Mouse (Mus musculus): ENCODE measurements around the gene Cldn15. TPM values are rescaled to one million over a fixed set of nuclear protein-coding genes. Genes with fewer than 3 reads are reported as not detected.

Cldn15 gene
- polyA plus RNA-seq, 1 experiment from 2014 or later, result not detected

- H3K4me1 ChIP-seq (replicated peaks; ENCODE audit: control insufficient read depth, insufficient read depth, low read length), result no peaks in the 10 kb centered on the region; the same call in 1 of the 2 replicates
- H3K9me3 ChIP-seq (ENCODE audit: control insufficient read depth, low read length), result no peaks in the 10 kb centered on the region
- no peak for DNase-seq (ENCODE audit: low spot score)
- no peak overlapping the region for H3K4me3 ChIP-seq (ENCODE audit: low read depth, low read length)
- H3K36me3 ChIP-seq (ENCODE audit: control insufficient read depth, insufficient read depth, low read length), result no peaks in the 10 kb centered on the region
- no peak overlapping the region for H3K9ac ChIP-seq (ENCODE audit: low read length)
- 87% methylated on average over 8 of the region's 8 CpGs for WGBS
- H3K27me3 ChIP-seq (ENCODE audit: control insufficient read depth, insufficient read depth, low read length), result no peaks in the 10 kb centered on the region
- no peak overlapping the region for H3K4me2 ChIP-seq (ENCODE audit: low read depth, low read length, severe bottlenecking)
- no peak overlapping the region for H3K27ac ChIP-seq (ENCODE audit: low read depth, low read length)
- ATAC-seq (replicated peaks; ENCODE audit: low FRiP score), result no peak
Measured at GRCm38 (mm10) chr5:136980974-136981373, 14.6 kb downstream of the Cldn15 start.

- no peak overlapping the region for H3K9ac ChIP-seq (ENCODE audit: low read length)
- no peaks in the 10 kb centered on the region for H3K36me3 ChIP-seq (ENCODE audit: control insufficient read depth, insufficient read depth, low read length)
- H3K4me3 ChIP-seq (ENCODE audit: low read depth, low read length), result no peak overlapping the region
- H3K4me1 ChIP-seq (replicated peaks; ENCODE audit: control insufficient read depth, insufficient read depth, low read length), result no peaks in the 10 kb centered on the region; the same call in 1 of the 2 replicates
- DNase-seq (ENCODE audit: low spot score) (peak; percentile 82), ATAC-seq (replicated peaks; ENCODE audit: low FRiP score) (no peak)
- no peaks in the 10 kb centered on the region for H3K27me3 ChIP-seq (ENCODE audit: control insufficient read depth, insufficient read depth, low read length)
- WGBS, result 47% methylated on average over 15 of the region's 16 CpGs
- no peak overlapping the region for H3K27ac ChIP-seq (ENCODE audit: low read depth, low read length)
- H3K4me2 ChIP-seq (ENCODE audit: low read depth, low read length, severe bottlenecking), result no peak overlapping the region
- H3K9me3 ChIP-seq (ENCODE audit: control insufficient read depth, low read length), result no peaks in the 10 kb centered on the region
Measured at GRCm38 (mm10) chr5:136982338-136982930, 16.0 kb downstream of the Cldn15 start.

DNA sequence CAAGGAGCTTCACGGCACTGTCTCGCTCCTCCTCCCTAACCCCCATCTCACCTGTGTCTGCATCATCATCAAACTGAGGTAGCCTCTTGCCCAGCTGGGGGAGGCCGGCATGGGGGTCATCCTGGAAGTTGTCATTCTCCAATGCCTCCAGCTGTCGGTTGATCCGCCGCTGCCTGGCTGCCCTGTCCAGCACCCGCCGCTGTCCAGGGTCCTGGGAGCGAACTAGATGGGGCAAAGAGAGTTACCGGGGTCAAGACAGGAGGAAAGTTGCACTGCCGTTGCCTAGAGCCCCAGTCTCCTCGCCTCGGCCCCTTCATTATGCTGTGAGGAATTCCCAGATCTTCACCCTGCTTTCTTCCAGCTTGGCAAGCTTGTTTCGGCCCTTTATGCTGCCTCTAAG lies 18.4 kb downstream of the Cldn15 start:
- no peak for ATAC-seq (replicated peaks; ENCODE audit: low FRiP score)
- H3K4me2 ChIP-seq (ENCODE audit: low read depth, low read length, severe bottlenecking), result no peak overlapping the region
- no peaks in the 10 kb centered on the region for H3K27me3 ChIP-seq (ENCODE audit: control insufficient read depth, insufficient read depth, low read length)
- H3K36me3 ChIP-seq (ENCODE audit: control insufficient read depth, insufficient read depth, low read length), result no peaks in the 10 kb centered on the region; the same call in 1 of the 2 replicates
- H3K27ac ChIP-seq (ENCODE audit: low read depth, low read length), result no peak overlapping the region
- peaks cover 2% of the 10 kb centered on the region; the same call in 1 of the 2 replicates for H3K4me1 ChIP-seq (replicated peaks; ENCODE audit: control insufficient read depth, insufficient read depth, low read length)
- no peak for DNase-seq (ENCODE audit: low spot score)
- 63% methylated on average over 14 of the region's 14 CpGs for WGBS
- no peaks in the 10 kb centered on the region for H3K9me3 ChIP-seq (ENCODE audit: control insufficient read depth, low read length)
- no peak overlapping the region for H3K9ac ChIP-seq (ENCODE audit: low read length)
- H3K4me3 ChIP-seq (ENCODE audit: low read depth, low read length), result no peak overlapping the region

GRCm38 (mm10) chr5:136986695-136987137 lies 20.3 kb downstream of the Cldn15 start, which contains the start of gene Plod3:
TSS of gene Plod3 (plus strand) at chr5:136987019.
- Histone ChIP-seq H3K4me2 (ENCODE audit: low read depth, low read length, severe bottlenecking) (peak within 1 kb of the TSS; percentile 92), H3K9ac (ENCODE audit: low read length) (peak within 1 kb of the TSS; percentile 98), H3K9me3 (ENCODE audit: control insufficient read depth, low read length) (no peaks in the 10 kb centered on the region), H3K4me3 (ENCODE audit: low read depth, low read length) (peak within 1 kb of the TSS; percentile 88), H3K27me3 (ENCODE audit: control insufficient read depth, insufficient read depth, low read length) (no peaks in the 10 kb centered on the region), H3K4me1 (replicated peaks; ENCODE audit: control insufficient read depth, insufficient read depth, low read length) (peaks cover 2% of the 10 kb centered on the region; the same call in 1 of the 2 replicates), H3K36me3 (ENCODE audit: control insufficient read depth, insufficient read depth, low read length) (peaks cover 6% of the 10 kb centered on the region; the same call in 1 of the 2 replicates), H3K27ac (ENCODE audit: low read depth, low read length) (peak within 1 kb of the TSS; percentile 93)
- WGBS, result under 1% methylated on average over 26 of the region's 26 CpGs
- peak; percentile 91 for ATAC-seq (replicated peaks; ENCODE audit: low FRiP score)
- DNase-seq (ENCODE audit: low spot score), result peak; percentile 98

- peaks cover 2% of the 10 kb centered on the region; the same call in 1 of the 2 replicates for H3K4me1 ChIP-seq (replicated peaks; ENCODE audit: control insufficient read depth, insufficient read depth, low read length)
- DNase-seq (ENCODE audit: low spot score), result peak; percentile 86
- under 1% methylated on average over 65 of the region's 67 CpGs for WGBS
Measured at GRCm38 (mm10) chr5:136987138-136987933, 20.9 kb downstream of the Cldn15 start.

DNA sequence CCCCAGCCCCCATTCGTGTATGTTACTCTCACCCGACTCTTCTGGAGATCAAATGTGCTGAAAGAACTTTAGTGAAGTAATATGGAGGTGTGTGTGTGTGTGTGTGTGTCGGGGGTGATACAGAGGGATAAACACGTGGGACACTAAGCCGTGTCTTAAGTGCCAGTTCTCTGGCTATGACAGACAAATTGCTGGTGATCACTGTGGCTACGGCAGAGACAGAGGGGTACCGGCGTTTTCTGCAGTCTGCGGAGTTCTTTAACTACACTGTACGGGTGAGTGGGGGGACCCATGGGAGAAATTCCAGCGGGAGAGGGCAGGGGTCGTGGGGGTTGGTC lies 21.5 kb downstream of the Cldn15 start, which contains the start of gene Znhit1:
Gene Znhit1 (minus strand): TSS at position 88 of the 338 bp plus-strand sequence.
- H3K4me3 ChIP-seq (ENCODE audit: low read depth, low read length), result peak within 1 kb of the TSS; percentile 88
- H3K9ac ChIP-seq (ENCODE audit: low read length), result peak within 1 kb of the TSS; percentile 98
- H3K9me3 ChIP-seq (ENCODE audit: control insufficient read depth, low read length), result no peaks in the 10 kb centered on the region
- H3K4me1 ChIP-seq (replicated peaks; ENCODE audit: control insufficient read depth, insufficient read depth, low read length), result peaks cover 2% of the 10 kb centered on the region; the same call in 1 of the 2 replicates
- peaks cover 11% of the 10 kb centered on the region; the same call in 1 of the 2 replicates for H3K36me3 ChIP-seq (ENCODE audit: control insufficient read depth, insufficient read depth, low read length)
- ATAC-seq (replicated peaks; ENCODE audit: low FRiP score), result no peak
- peak within 1 kb of the TSS; percentile 92 for H3K4me2 ChIP-seq (ENCODE audit: low read depth, low read length, severe bottlenecking)
- WGBS, result 15% methylated on average over 12 of the region's 12 CpGs
- no peak for DNase-seq (ENCODE audit: low spot score)
- peak within 1 kb of the TSS; percentile 93 for H3K27ac ChIP-seq (ENCODE audit: low read depth, low read length)
- H3K27me3 ChIP-seq (ENCODE audit: control insufficient read depth, insufficient read depth, low read length), result no peaks in the 10 kb centered on the region

More at GRCm38 (mm10) chr5:136987138-136987933, 20.9 kb downstream of the Cldn15 start:
- peak overlapping the region; percentile 88 for H3K4me3 ChIP-seq (ENCODE audit: low read depth, low read length)
- peak overlapping the region; percentile 98 for H3K9ac ChIP-seq (ENCODE audit: low read length)
- peak overlapping the region; percentile 92 for H3K4me2 ChIP-seq (ENCODE audit: low read depth, low read length, severe bottlenecking)
- H3K36me3 ChIP-seq (ENCODE audit: control insufficient read depth, insufficient read depth, low read length), result peaks cover 11% of the 10 kb centered on the region; the same call in 1 of the 2 replicates
- peak overlapping the region; percentile 93 for H3K27ac ChIP-seq (ENCODE audit: low read depth, low read length)
- H3K9me3 ChIP-seq (ENCODE audit: control insufficient read depth, low read length), result no peaks in the 10 kb centered on the region
- H3K27me3 ChIP-seq (ENCODE audit: control insufficient read depth, insufficient read depth, low read length), result no peaks in the 10 kb centered on the region
- ATAC-seq (replicated peaks; ENCODE audit: low FRiP score), result peak; percentile 71

DNA sequence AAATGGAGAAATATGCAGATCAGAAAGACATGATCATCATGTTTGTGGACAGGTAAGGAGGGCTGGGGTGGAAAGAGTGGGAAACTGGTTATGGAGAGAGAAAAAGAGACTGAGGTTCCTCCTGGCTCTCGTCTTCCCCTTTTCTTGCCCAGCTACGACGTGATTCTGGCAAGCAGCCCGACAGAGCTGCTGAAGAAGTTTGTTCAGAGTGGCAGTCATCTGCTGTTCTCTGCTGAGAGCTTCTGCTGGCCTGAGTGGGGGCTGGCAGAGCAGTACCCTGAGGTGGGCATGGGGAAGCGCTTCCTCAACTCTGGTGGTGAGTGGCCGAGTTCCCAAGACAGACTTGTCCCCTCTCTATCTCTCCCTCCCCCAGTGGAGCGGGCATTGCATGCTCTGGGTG lies 22.0 kb downstream of the Cldn15 start:
- H3K27ac ChIP-seq (ENCODE audit: low read depth, low read length), result no peak overlapping the region

GRCm38 (mm10) chr5:136989801-136990200 lies 23.4 kb downstream of the Cldn15 start:
- Histone ChIP-seq H3K4me1 (replicated peaks; ENCODE audit: control insufficient read depth, insufficient read depth, low read length) (peaks cover 2% of the 10 kb centered on the region; the same call in 1 of the 2 replicates), H3K27ac (ENCODE audit: low read depth, low read length) (no peak overlapping the region), H3K36me3 (ENCODE audit: control insufficient read depth, insufficient read depth, low read length) (peaks cover 19% of the 10 kb centered on the region; the same call in 1 of the 2 replicates), H3K9me3 (ENCODE audit: control insufficient read depth, low read length) (no peaks in the 10 kb centered on the region), H3K9ac (ENCODE audit: low read length) (no peak overlapping the region), H3K4me2 (ENCODE audit: low read depth, low read length, severe bottlenecking) (no peak overlapping the region), H3K27me3 (ENCODE audit: control insufficient read depth, insufficient read depth, low read length) (no peaks in the 10 kb centered on the region), H3K4me3 (ENCODE audit: low read depth, low read length) (no peak overlapping the region)
- DNase-seq (ENCODE audit: low spot score) (no peak), ATAC-seq (replicated peaks; ENCODE audit: low FRiP score) (no peak)
- 88% methylated on average over 6 of the region's 6 CpGs for WGBS

More for the DNA sequence above, 22.0 kb downstream of the Cldn15 start:
- no peak for DNase-seq (ENCODE audit: low spot score)
- ATAC-seq (replicated peaks; ENCODE audit: low FRiP score), result no peak
- Histone ChIP-seq H3K4me1 (replicated peaks; ENCODE audit: control insufficient read depth, insufficient read depth, low read length) (peaks cover 2% of the 10 kb centered on the region; the same call in 1 of the 2 replicates), H3K9me3 (ENCODE audit: control insufficient read depth, low read length) (no peaks in the 10 kb centered on the region), H3K27me3 (ENCODE audit: control insufficient read depth, insufficient read depth, low read length) (no peaks in the 10 kb centered on the region), H3K4me3 (ENCODE audit: low read depth, low read length) (peak overlapping the region; percentile 88), H3K9ac (ENCODE audit: low read length) (peak overlapping the region; percentile 98; the same call in 1 of the 2 replicates), H3K4me2 (ENCODE audit: low read depth, low read length, severe bottlenecking) (peak overlapping the region; percentile 92), H3K36me3 (ENCODE audit: control insufficient read depth, insufficient read depth, low read length) (peaks cover 11% of the 10 kb centered on the region; the same call in 1 of the 2 replicates)
- WGBS, result 86% methylated on average over 7 of the region's 7 CpGs

All from forebrain, embryonic 11.5 days (tissue).